Mouse (Mus musculus) bone marrow, adult 2 months (tissue): ENCODE measurements at regions not wholly inside any gene's neighbourhood (a gene's known extent, or its start where the extent isn't known, plus 50 kb on each side); places are given as distances from the start of the nearest gene placed in this dataset.

Experiments used
- CTCF ChIP-seq: fragments of 200-500 bp; IDR thresholded peaks from 2 replicates; pipeline ENCODE4 v1.5.1; 2011; ENCODE audit warnings: low read length, control low read depth; ENCODE audit not compliant: control insufficient read depth, insufficient read depth
- POLR2A ChIP-seq: fragments of 200-500 bp; IDR thresholded peaks from 2 replicates; pipeline ENCODE4 v1.6.1; 2011; ENCODE audit warnings: low read depth, mild to moderate bottlenecking, control low read depth, low read length, borderline replicate concordance; ENCODE audit not compliant: control insufficient read depth

DNA sequence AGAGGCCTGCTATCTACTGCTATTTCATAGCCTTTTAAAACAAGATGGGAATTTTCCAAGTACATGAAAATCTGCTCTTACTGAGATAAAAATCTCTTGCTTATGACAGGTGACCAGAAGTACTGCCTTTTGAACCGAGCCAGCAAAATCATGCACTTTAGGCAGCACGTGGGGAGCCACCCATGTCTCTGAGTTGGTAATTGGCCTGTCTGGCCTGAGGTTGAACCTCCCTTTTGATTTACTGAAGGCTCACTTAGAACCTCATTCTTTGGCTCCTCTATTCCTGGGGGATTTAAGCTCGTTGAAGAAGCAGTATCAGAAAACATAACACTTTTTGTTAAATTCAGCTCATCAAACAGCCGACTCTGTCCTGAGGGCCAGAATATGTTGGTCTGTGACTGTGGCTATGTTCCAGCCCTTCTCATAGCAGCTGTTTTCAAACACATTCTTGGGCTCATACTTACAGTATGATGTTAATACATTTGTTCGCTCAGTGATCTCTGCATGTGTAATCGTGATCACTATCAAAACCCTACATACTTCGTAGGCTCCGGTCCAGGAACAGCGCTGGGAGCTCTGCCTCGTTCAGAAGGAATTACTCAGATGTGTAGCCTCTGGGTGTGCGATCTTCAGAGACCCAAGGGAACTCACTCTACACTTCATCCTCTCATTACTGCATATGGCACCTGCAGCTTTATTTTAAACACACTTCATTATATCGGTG, 290.1 kb upstream of the Gm15217 start:
- TF ChIP-seq CTCF (no peak), POLR2A (no peak)
